Mouse (Mus musculus) MEL (cell line): Measurements from ENCODE around the gene Sebox.

Experiments
- CTCF ChIP-seq, 3 experiments: IDR thresholded peaks in 2 of 3; conservative IDR thresholded peaks in 1 of 3; 2 replicates each; pipeline ENCODE4 v1.5.1; 2011 to 2012; ENCODE audit warnings: low read length in 3 of 3, low read depth in 2 of 3, mild to moderate bottlenecking in 2 of 3, improper control_type of control experiment in 1 of 3, inconsistent platforms in 1 of 3, mixed read lengths in 1 of 3, moderate library complexity in 1 of 3; ENCODE audit not compliant: control insufficient read depth in 1 of 3, insufficient read depth in 1 of 3, poor library complexity in 1 of 3, severe bottlenecking in 1 of 3
- E2F4 ChIP-seq: IDR thresholded peaks from 2 replicates; pipeline ENCODE4 v1.6.1; 2011; ENCODE audit warnings: low read depth, low read length, improper control_type of control experiment, borderline replicate concordance
- ELF1 ChIP-seq: IDR thresholded peaks from 2 replicates; pipeline ENCODE4 v1.6.1; 2014; ENCODE audit warnings: low read depth, mild to moderate bottlenecking, inconsistent platforms, low read length, improper control_type of control experiment, moderate library complexity
- JUND ChIP-seq: IDR thresholded peaks from 2 replicates; pipeline ENCODE4 v1.6.1; 2011; ENCODE audit warnings: low read depth, mild to moderate bottlenecking, improper control_type of control experiment, low read length
- MEF2A ChIP-seq: IDR thresholded peaks from 2 replicates; pipeline ENCODE4 v1.6.1; 2014; ENCODE audit warnings: low read depth, mild to moderate bottlenecking, inconsistent platforms, low read length, improper control_type of control experiment; ENCODE audit not compliant: poor library complexity, insufficient replicate concordance, severe bottlenecking; ENCODE audit errors: extremely low read depth
- MXI1 ChIP-seq: IDR thresholded peaks from 2 replicates; pipeline ENCODE4 v1.6.1; 2011; ENCODE audit warnings: mild to moderate bottlenecking, low read depth, low read length, improper control_type of control experiment
- MYB ChIP-seq: IDR thresholded peaks from 2 replicates; pipeline ENCODE4 v1.6.1; 2011; ENCODE audit warnings: mild to moderate bottlenecking, low read depth, low read length, improper control_type of control experiment
- POLR2A ChIP-seq, 2 experiments: IDR thresholded peaks; 2 replicates each; pipeline ENCODE4 v1.6.1; 2011 to 2012; ENCODE audit warnings: low read length in 2 of 2, mild to moderate bottlenecking in 2 of 2, control low read depth in 1 of 2, improper control_type of control experiment in 1 of 2, low read depth in 1 of 2, moderate library complexity in 1 of 2; ENCODE audit not compliant: control insufficient read depth in 1 of 2, insufficient read depth in 1 of 2, poor library complexity in 1 of 2
- POLR2AphosphoS2 ChIP-seq: IDR thresholded peaks from 2 replicates; pipeline ENCODE4 v1.6.1; 2011; ENCODE audit warnings: low read length, improper control_type of control experiment
- UBTF ChIP-seq: IDR thresholded peaks from 2 replicates; pipeline ENCODE4 v1.6.1; 2012; ENCODE audit warnings: low read depth, mild to moderate bottlenecking, inconsistent platforms, low read length, improper control_type of control experiment, moderate library complexity, borderline replicate concordance; ENCODE audit not compliant: insufficient read depth
- ZC3H11A ChIP-seq: IDR thresholded peaks from 2 replicates; pipeline ENCODE4 v1.6.1; 2012; ENCODE audit warnings: low read depth, mild to moderate bottlenecking, inconsistent platforms, low read length, improper control_type of control experiment
- ZNF384 ChIP-seq: IDR thresholded peaks from 2 replicates; pipeline ENCODE4 v1.6.1; 2012; ENCODE audit warnings: low read depth, mild to moderate bottlenecking, inconsistent platforms, low read length, improper control_type of control experiment

DNA sequence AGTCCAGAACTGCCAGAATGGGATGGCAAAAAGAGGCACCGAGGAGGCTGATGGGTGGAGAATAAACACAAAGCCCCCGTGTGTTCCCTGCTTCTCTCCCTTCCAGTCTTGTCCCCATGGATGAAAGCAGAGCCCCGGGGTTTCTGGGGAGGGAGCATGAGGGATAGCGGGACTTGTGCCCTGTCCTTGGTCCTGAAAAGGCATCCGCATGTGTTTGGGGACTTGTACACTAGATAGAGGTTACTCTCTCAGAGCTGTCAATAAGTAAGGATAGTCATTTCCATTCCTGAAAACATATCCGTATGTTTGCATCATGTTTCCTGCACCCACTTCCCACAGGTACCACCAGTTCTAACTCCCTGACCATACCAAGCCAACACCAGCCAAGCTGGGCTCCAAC is 7.3 kb upstream of the Sebox start:
- TF ChIP-seq CTCF (IDR thresholded peaks at IDR 0.05 in 2 of 3, conservative IDR thresholded peaks at IDR 0.05 in 1 of 3; ENCODE audit: control insufficient read depth in 1 of 3, insufficient read depth in 1 of 3, low read depth in 2 of 3, low read length in 3 of 3, poor library complexity in 1 of 3, severe bottlenecking in 1 of 3): no peak
- TF ChIP-seq ELF1: no peak
- TF ChIP-seq ZC3H11A: no peak
- no peak for TF ChIP-seq POLR2A (IDR thresholded peaks at IDR 0.05; ENCODE audit: control insufficient read depth in 1 of 2, insufficient read depth in 1 of 2, low read depth in 1 of 2, low read length in 2 of 2, poor library complexity in 1 of 2)
- no peak for TF ChIP-seq MYB
- no peak for TF ChIP-seq UBTF
- no peak for TF ChIP-seq MEF2A
- TF ChIP-seq ZNF384: no peak
- TF ChIP-seq JUND: no peak
- TF ChIP-seq POLR2AphosphoS2: no peak
- TF ChIP-seq MXI1: peak; percentile 97
- no peak for TF ChIP-seq E2F4
